Comparison of ENCODE assay signal across 10 mouse cellular contexts in the genomic region with DNA sequence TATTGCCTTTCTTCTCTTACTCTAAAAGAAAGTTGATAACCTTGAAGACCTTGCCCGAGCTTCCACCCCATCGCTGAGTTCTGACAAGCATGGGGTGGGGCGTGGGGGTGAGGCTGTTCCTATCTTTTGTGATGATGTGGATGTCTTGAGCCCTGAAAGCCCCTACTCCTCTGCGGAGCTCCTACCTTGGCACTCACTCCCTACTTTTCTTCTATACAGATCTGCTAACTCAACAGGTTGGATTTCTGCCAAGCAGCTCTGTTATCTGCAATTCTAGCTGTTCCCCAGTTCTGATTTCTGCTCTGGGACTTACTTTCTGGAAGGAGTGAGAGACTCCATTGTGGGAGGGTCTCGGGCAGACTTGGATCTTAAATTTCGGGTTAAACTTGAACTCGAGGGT. TPM values are rescaled to one million over a fixed set of nuclear protein-coding genes. Genes with fewer than 3 reads are reported as not detected.
A peak's percentile ranks its signal among the peaks of the same experiment; 100 is the strongest.
DNase-seq lines count a peak whose midpoint lies in the region; ATAC-seq and TF ChIP-seq lines count a peak whose summit lies in the region.
"Had no signal": no experiment of that assay in that cellular context is flagged by ENCODE, and none has a peak within 500 bp of the region (broad histone marks: within the 10 kb centered on the region; RNA-seq: fewer than 3 reads in every experiment).

No protein-coding gene starts in this region.

- peaks cover 38% of the 10 kb centered on the region for H3K4me1 ChIP-seq in heart, embryonic 13.5 days
- H3K4me1 ChIP-seq in lung, embryonic 14.5 days (ENCODE audit: insufficient read depth) = no peaks in the 10 kb centered on the region; the same call in 1 of the 2 replicates
- no peaks in the 10 kb centered on the region for H3K4me1 ChIP-seq in brown adipose tissue, adult 24 weeks (ENCODE audit: control insufficient read depth, insufficient read depth, insufficient read length, low read length)
- H3K4me1 ChIP-seq in midbrain, embryonic 13.5 days (replicated peaks) = peaks cover 12% of the 10 kb centered on the region; the same call in 1 of the 2 replicates

- H3K4me3 ChIP-seq in heart, embryonic 13.5 days = no peak overlapping the region
- H3K4me3 ChIP-seq in lung, embryonic 14.5 days (ENCODE audit: low read depth, low read length) = no peak overlapping the region
- peak overlapping the region; percentile 27 for H3K4me3 ChIP-seq in brown adipose tissue, adult 24 weeks (ENCODE audit: insufficient read depth, low read depth, low read length)
- no peak overlapping the region for H3K4me3 ChIP-seq in midbrain, embryonic 13.5 days (replicated peaks)
- H3K4me3 ChIP-seq: liver, embryonic 13.5 days had no signal

- no peak overlapping the region for H3K9ac ChIP-seq in heart, embryonic 13.5 days
- H3K9ac ChIP-seq in lung, embryonic 14.5 days = no peak overlapping the region
- no peak overlapping the region for H3K9ac ChIP-seq in midbrain, embryonic 13.5 days (replicated peaks)
- H3K9ac ChIP-seq: liver, embryonic 13.5 days had no signal

- WGBS in heart, embryonic 13.5 days = 28% methylated on average over 7 of the region's 7 CpGs
- WGBS in lung, embryonic 14.5 days = 32% methylated on average over 7 of the region's 7 CpGs
- WGBS in midbrain, embryonic 13.5 days = 88% methylated on average over 7 of the region's 7 CpGs

- DNase-seq in heart, adult 9 months (ENCODE audit: low spot score in 2 of 2) = no peak
- peak; percentile 86 for DNase-seq in lung, embryonic 14.5 days
- no peak for DNase-seq in lung, postnatal 10 days
- no peak for DNase-seq in layer of hippocampus, adult 9-11 months
- DNase-seq: liver, embryonic 13.5 days had no signal

- H3K36me3 ChIP-seq in heart, embryonic 13.5 days = no peaks in the 10 kb centered on the region
- no peaks in the 10 kb centered on the region for H3K36me3 ChIP-seq in lung, embryonic 14.5 days (ENCODE audit: insufficient read depth)
- H3K36me3 ChIP-seq in midbrain, embryonic 13.5 days = no peaks in the 10 kb centered on the region
- H3K36me3 ChIP-seq: liver, embryonic 13.5 days had no signal

- TF ChIP-seq CTCF in lung, embryonic 14.5 days (IDR thresholded peaks at IDR 0.05; ENCODE audit: low read depth) = no peak

- no peak for ATAC-seq in heart, embryonic 13.5 days (ENCODE audit: extremely low read depth, insufficient number of reproducible peaks, low FRiP score, low TSS enrichment)
- peak; percentile 47; the same call in 1 of the 2 replicates for ATAC-seq in lung, embryonic 14.5 days (ENCODE audit: insufficient read depth)
- ATAC-seq in megakaryocyte progenitor cell, adult 5-6 weeks (replicated peaks; ENCODE audit: poor library complexity) = peak; percentile 24; the same call in 1 of the 2 replicates
- no peak for ATAC-seq in midbrain, embryonic 13.5 days
- ATAC-seq: hindbrain, embryonic 16.5 days had no signal

- no peaks in the 10 kb centered on the region for H3K9me3 ChIP-seq in heart, embryonic 13.5 days
- no peaks in the 10 kb centered on the region for H3K9me3 ChIP-seq in lung, embryonic 14.5 days (ENCODE audit: low read depth, low read length)
- no peaks in the 10 kb centered on the region for H3K9me3 ChIP-seq in midbrain, embryonic 13.5 days
- H3K9me3 ChIP-seq: liver, embryonic 13.5 days had no signal

- H3K27ac ChIP-seq in heart, embryonic 13.5 days (replicated peaks) = peak overlapping the region; percentile 2; the same call in 1 of the 2 replicates
- no peak overlapping the region for H3K27ac ChIP-seq in lung, embryonic 14.5 days (ENCODE audit: low read depth)
- no peak overlapping the region for H3K27ac ChIP-seq in brown adipose tissue, adult 24 weeks (replicated peaks; ENCODE audit: low read depth, low read length)
- no peak overlapping the region for H3K27ac ChIP-seq in midbrain, embryonic 13.5 days
- H3K27ac ChIP-seq: liver, embryonic 13.5 days had no signal

- peaks cover 11% of the 10 kb centered on the region; the same call in 1 of the 2 replicates for H3K27me3 ChIP-seq in heart, embryonic 13.5 days (replicated peaks)
- no peaks in the 10 kb centered on the region for H3K27me3 ChIP-seq in lung, embryonic 14.5 days (ENCODE audit: insufficient read depth, low read length)
- no peaks in the 10 kb centered on the region for H3K27me3 ChIP-seq in midbrain, embryonic 13.5 days

- peak overlapping the region; percentile 40 for H3K4me2 ChIP-seq in heart, embryonic 13.5 days
- H3K4me2 ChIP-seq in lung, embryonic 14.5 days = peak overlapping the region; percentile 16; the same call in 1 of the 2 replicates
- no peak overlapping the region for H3K4me2 ChIP-seq in midbrain, embryonic 13.5 days (replicated peaks)
- H3K4me2 ChIP-seq: liver, embryonic 13.5 days had no signal

RNA-seq across cellular contexts. Expression of gene Bmp2k, which starts 14.3 kb away (rescaled TPM):
- polyA plus RNA-seq in heart, embryonic 13.5 days (2015; fragmentation: Nextera tagmentation; extraction: Ambion mirVana) = 5.8 and 6.5 TPM in 2 replicates
- polyA plus RNA-seq in lung, embryonic 14.5 days (2014; fragmentation: Nextera tagmentation; extraction: Ambion mirVana) = 11.0 and 12.1 TPM in 2 replicates
- polyA plus RNA-seq in brown adipose tissue, adult 24 weeks (2012; ENCODE audit: insufficient read depth, insufficient read length, missing spikeins) = 5.0 and 7.4 TPM in 2 replicates
- total RNA-seq in megakaryocyte progenitor cell, adult 5-6 weeks (2015) = 39.5 and 43.2 TPM in 2 replicates
- 16.4 and 16.5 TPM in 2 replicates for total RNA-seq in megakaryocyte progenitor cell, adult 5-6 weeks (2017)
- 8.3 and 9.3 TPM in 2 replicates for polyA plus RNA-seq in midbrain, embryonic 13.5 days (2015; fragmentation: Nextera tagmentation; extraction: Ambion mirVana)

Comparison
In these comparisons a context has a peak if more than half of its experiments do, and no peak if none do; other contexts are left out.
1. ATAC-seq: peak in lung, embryonic 14.5 days (single experiment) and megakaryocyte progenitor cell, adult 5-6 weeks (single experiment); none in heart, embryonic 13.5 days (single experiment) and midbrain, embryonic 13.5 days (single experiment).